Mouse (Mus musculus): Measurements from ENCODE around the gene Gm37240. TPM values are rescaled to one million over a fixed set of nuclear protein-coding genes. Genes with fewer than 3 reads are reported as not detected.
A peak's percentile ranks its signal among the peaks of the same experiment; 100 is the strongest.

The Gm37240 gene
- polyA plus RNA-seq, 1 experiment from 2014 or later: not detected

DNA sequence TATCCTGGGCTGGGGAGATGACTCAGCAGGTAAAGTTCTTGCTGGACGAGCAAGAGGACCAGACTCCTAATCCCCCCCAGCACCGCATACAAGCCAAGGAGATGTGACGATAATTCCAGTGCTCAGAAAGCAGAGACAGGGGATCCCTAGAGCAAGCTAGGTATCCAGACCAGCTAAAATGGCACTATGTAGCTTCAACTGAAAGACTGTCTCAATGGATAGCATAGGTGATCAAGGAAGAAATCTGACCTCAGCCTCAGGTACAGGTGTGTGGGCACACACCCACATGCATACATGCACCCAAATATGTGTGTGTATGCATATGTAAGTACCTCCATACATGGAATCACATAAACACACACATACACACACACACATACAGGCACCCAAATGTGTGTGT lies 161.3 kb downstream of the Gm37240 start:
- no peaks in the 10 kb centered on the region for H3K36me3 ChIP-seq
- no peak overlapping the region for H3K27ac ChIP-seq (replicated peaks)
- H3K4me2 ChIP-seq: no peak overlapping the region
- no peak overlapping the region for H3K4me3 ChIP-seq
- no peaks in the 10 kb centered on the region for H3K4me1 ChIP-seq (replicated peaks)
- 88% methylated on average over 3 of the region's 3 CpGs for WGBS
- no peak for ATAC-seq (ENCODE audit: low read depth)
- H3K9me3 ChIP-seq: no peaks in the 10 kb centered on the region
- no peaks in the 10 kb centered on the region for H3K27me3 ChIP-seq
- H3K9ac ChIP-seq: no peak overlapping the region

DNA sequence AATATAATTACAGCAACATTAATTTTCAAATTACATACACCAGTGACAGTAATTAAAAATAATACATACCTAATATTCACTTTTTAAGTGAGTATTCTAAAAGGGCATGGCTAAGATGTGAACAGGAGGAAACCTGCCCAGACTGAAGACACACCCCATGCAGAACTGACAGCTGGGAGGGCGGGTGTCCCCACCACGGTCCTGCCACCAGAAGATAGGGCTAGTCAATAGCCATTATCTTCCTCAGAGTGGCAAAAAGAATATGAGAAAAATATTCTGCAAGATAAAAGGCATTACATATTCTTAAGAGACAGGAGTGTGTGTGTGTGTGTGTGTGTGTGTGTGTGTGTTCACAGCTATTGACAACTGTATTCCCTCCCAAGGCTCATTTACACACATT lies 162.2 kb downstream of the Gm37240 start:
- ATAC-seq (ENCODE audit: low read depth): no peak
- Histone ChIP-seq H3K4me1 (replicated peaks) (no peaks in the 10 kb centered on the region), H3K4me3 (no peak overlapping the region), H3K36me3 (no peaks in the 10 kb centered on the region), H3K4me2 (no peak overlapping the region), H3K27ac (replicated peaks) (no peak overlapping the region), H3K27me3 (no peaks in the 10 kb centered on the region), H3K9me3 (no peaks in the 10 kb centered on the region), H3K9ac (no peak overlapping the region)
- 72% methylated on average over 2 of the region's 2 CpGs for WGBS

DNA sequence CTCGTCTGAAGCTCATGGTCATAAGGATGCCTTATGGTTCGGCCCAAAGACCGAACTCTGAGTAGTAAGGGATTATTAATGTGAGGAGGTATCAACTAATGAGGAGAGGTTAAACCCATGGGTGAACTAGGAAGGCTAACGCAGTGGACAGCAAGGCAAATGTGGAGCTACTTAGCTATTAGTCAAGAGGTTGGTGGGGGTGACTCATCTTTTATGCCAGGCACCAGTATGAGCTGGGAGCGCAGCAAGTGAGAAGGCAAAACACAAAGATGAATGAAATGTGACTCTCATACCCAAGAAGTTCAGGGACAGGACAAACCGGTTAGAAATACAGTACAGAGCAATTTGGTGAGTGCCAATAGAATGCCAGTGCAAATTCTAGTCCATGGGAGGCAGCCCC lies 164.7 kb downstream of the Gm37240 start:
- H3K9ac ChIP-seq: no peak overlapping the region
- no peaks in the 10 kb centered on the region for H3K4me1 ChIP-seq (replicated peaks)
- H3K27me3 ChIP-seq: no peaks in the 10 kb centered on the region
- no peak for ATAC-seq (ENCODE audit: low read depth)
- H3K4me2 ChIP-seq: no peak overlapping the region
- H3K9me3 ChIP-seq: no peaks in the 10 kb centered on the region
- 89% methylated on average over 6 of the region's 6 CpGs for WGBS
- H3K36me3 ChIP-seq: no peaks in the 10 kb centered on the region
- H3K4me3 ChIP-seq: no peak overlapping the region
- H3K27ac ChIP-seq (replicated peaks): no peak overlapping the region

DNA sequence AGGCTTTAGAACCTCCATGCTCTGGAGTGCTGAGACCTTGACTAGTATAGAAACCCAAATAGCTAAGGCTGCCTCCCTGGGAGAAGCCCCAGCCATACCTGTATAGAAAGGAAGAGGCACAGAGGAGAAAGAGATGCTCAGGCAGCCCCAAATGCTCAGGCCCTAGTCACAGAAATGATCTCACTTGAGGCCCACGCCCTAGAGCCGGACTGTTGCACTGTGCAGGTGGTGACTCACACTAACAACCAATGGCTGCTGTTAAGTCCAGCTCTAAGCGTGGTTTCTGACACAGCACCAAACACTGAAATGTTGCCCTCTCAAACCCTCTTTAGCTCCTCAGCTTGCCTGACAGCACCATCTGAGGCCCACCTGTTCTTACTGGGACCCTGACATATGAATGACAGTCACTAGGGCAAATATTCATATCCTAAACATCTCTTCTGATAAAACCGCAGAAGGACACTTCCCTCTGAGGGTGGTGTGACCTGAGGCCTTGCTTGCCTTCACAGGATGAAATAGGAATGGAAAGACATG lies 171.5 kb downstream of the Gm37240 start:
- H3K4me1 ChIP-seq (replicated peaks): no peaks in the 10 kb centered on the region; the same call in 1 of the 2 replicates
- no peak for ATAC-seq (ENCODE audit: low read depth)
- no peaks in the 10 kb centered on the region for H3K27me3 ChIP-seq
- H3K4me3 ChIP-seq: no peak overlapping the region
- WGBS: 93% methylated on average over 4 of the region's 4 CpGs
- no peaks in the 10 kb centered on the region for H3K9me3 ChIP-seq
- H3K36me3 ChIP-seq: no peaks in the 10 kb centered on the region
- H3K27ac ChIP-seq (replicated peaks): no peak overlapping the region
- H3K9ac ChIP-seq: no peak overlapping the region
- H3K4me2 ChIP-seq: no peak overlapping the region

DNA sequence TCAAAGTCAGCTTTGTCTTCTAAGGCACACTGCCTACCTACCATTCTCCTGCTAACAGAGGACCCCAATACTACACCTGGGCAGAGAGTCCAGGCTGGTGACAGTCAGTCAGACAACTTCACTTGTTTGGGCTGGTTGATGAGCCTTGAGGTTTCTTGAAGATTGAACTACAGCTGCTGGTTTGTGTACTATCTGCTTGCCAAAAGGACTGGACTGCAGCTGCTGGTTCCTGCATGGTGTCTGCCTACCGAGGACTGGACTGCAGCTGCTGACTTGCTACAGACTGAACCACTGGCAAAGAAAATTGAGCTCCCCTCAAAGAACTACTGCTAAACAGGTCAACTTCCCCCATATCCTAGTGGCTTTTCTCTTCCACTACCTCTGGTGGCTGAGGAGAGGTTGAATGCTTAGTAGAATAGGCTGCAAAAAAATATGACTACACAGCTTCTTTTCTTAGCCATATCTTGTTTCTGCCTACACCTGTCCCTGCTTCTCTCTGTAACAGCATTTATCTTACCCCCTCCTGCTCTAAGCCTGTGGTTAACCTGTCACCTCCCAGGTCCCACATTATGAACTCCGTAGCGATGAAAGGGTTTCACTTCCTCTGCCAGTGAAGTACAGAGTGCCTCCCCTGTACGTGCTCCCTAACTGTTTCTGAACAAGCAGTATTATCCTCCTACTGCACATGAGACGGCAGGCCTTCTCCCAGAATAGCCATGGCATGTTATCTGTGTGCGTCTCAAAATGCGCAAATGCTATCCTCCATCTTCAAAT lies 173.2 kb downstream of the Gm37240 start:
- ATAC-seq (ENCODE audit: low read depth): no peak
- H3K9me3 ChIP-seq: no peaks in the 10 kb centered on the region
- H3K27me3 ChIP-seq: no peaks in the 10 kb centered on the region
- H3K27ac ChIP-seq (replicated peaks): no peak overlapping the region
- 88% methylated on average over 7 of the region's 7 CpGs for WGBS
- H3K4me3 ChIP-seq: no peak overlapping the region
- no peak overlapping the region for H3K4me2 ChIP-seq
- no peak overlapping the region for H3K9ac ChIP-seq
- H3K4me1 ChIP-seq (replicated peaks): no peaks in the 10 kb centered on the region; the same call in 1 of the 2 replicates
- no peaks in the 10 kb centered on the region for H3K36me3 ChIP-seq

DNA sequence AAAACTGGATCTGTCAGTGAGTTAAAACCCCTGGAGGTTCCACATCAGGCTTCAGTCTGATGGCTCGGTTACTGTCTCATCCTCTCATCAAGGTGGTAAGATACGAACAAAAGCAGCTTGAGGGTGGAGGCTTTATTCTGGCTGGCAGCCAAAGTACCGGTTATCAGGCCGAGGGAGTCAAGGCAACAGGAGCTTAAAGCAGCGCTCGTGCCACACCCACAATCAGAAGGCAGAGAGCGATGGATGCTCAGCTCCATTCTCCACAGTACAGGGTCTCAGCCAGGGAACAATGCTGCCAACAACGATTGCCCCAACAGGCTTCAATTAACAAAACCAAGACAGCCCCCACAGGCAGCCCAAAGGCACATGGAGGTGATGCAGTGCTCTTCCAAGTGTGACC lies 176.6 kb downstream of the Gm37240 start:
- H3K4me3 ChIP-seq: no peak overlapping the region
- ATAC-seq (ENCODE audit: low read depth): no peak
- H3K9ac ChIP-seq: no peak overlapping the region
- H3K4me2 ChIP-seq: no peak overlapping the region
- H3K36me3 ChIP-seq: no peaks in the 10 kb centered on the region
- H3K27ac ChIP-seq (replicated peaks): no peak overlapping the region
- H3K9me3 ChIP-seq: no peaks in the 10 kb centered on the region
- 53% methylated on average over 8 of the region's 8 CpGs for WGBS
- no peaks in the 10 kb centered on the region; the same call in 1 of the 2 replicates for H3K4me1 ChIP-seq (replicated peaks)
- H3K27me3 ChIP-seq: no peaks in the 10 kb centered on the region

DNA sequence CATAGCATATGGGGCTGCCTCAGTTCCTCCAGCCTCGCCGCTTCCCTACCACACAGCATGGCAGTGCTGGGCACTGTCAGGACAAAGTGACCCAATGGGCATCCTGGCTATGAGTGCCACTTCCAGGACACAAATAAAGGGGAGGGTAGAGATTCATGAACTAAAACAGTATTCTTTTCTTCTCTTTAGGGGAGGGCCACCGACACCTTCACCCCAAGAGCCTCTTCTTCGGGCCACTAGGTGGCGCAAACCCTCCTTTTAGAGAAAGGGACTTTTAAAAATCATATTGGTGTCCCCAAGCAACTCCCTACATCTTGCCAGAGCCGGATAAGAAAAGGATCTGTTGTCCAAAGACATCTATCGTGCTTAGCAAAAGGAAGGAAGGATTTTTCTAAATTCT lies 179.9 kb downstream of the Gm37240 start:
- Histone ChIP-seq H3K4me3 (no peak overlapping the region), H3K36me3 (no peaks in the 10 kb centered on the region), H3K4me1 (replicated peaks) (peaks cover 5% of the 10 kb centered on the region), H3K4me2 (no peak overlapping the region), H3K9ac (no peak overlapping the region), H3K27ac (replicated peaks) (no peak overlapping the region), H3K27me3 (no peaks in the 10 kb centered on the region), H3K9me3 (no peaks in the 10 kb centered on the region)
- no peak for ATAC-seq (ENCODE audit: low read depth)
- WGBS: 36% methylated on average over 7 of the region's 7 CpGs

DNA sequence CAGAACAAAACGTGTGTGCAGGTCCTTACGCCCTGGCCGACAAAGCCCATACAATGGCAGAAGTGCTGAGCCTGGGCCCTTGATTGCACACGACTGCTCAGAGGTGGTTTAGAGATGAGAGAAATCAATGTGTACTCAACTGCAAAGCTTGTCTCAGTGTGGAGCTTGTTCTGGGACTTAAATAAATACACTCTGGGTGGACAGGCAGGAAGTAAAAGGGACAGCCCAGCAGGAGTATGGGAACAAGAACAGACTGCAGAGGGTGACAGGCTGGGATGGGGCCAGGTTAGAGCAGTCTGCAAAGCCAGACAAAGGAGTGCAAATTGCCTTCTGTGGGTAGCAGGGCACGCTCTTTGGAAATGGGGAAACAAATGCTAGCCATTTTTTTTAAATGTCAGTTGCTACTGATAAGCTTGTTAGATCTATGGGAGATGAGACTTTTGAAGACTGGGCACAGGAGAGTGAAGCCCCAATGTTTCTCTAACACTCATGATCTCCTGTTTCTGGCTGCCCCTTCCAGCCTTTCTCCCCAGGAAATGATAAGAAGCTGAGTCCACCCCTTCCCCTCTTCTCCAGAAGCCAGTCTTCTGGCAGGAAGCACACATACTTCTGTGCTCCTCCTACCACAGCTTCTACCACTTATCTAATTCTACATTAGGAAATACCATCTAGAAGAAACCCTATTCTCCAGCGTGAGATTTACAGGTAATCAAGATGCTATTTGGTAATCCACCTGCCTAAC lies 184.0 kb downstream of the Gm37240 start:
- Histone ChIP-seq H3K27ac (replicated peaks) (no peak overlapping the region), H3K4me3 (no peak overlapping the region), H3K4me1 (replicated peaks) (peaks cover 5% of the 10 kb centered on the region), H3K27me3 (no peaks in the 10 kb centered on the region), H3K9me3 (no peaks in the 10 kb centered on the region), H3K4me2 (no peak overlapping the region), H3K36me3 (no peaks in the 10 kb centered on the region), H3K9ac (no peak overlapping the region)
- WGBS: 37% methylated on average over 6 of the region's 6 CpGs
- peak; percentile 19; the same call in 1 of the 2 replicates for ATAC-seq (ENCODE audit: low read depth)

DNA sequence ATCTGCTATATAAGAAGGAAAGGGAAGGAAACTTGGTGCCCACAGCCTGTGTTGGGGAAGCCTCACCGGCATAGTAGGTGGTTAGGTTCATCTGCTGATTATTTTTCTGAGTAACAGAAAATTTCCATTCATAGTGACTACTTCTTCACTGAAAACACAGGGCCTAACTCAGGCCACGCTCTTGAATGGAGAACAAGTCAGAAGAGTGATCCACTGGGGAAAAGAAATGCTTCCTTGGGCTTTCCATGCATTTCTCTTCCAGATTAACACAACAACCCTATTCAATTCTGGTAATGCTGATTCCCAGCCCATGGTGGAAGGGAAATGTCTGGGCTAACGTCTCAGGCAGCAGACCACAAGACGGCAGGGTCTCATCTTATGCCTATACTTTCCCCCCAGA lies 188.8 kb downstream of the Gm37240 start:
- WGBS: 86% methylated on average over 4 of the region's 4 CpGs
- no peak overlapping the region for H3K27ac ChIP-seq (replicated peaks)
- H3K4me1 ChIP-seq (replicated peaks): peaks cover 5% of the 10 kb centered on the region
- no peaks in the 10 kb centered on the region for H3K9me3 ChIP-seq
- no peak overlapping the region for H3K4me2 ChIP-seq
- no peak for ATAC-seq (ENCODE audit: low read depth)
- no peaks in the 10 kb centered on the region for H3K27me3 ChIP-seq
- H3K4me3 ChIP-seq: no peak overlapping the region
- H3K36me3 ChIP-seq: no peaks in the 10 kb centered on the region
- no peak overlapping the region for H3K9ac ChIP-seq

DNA sequence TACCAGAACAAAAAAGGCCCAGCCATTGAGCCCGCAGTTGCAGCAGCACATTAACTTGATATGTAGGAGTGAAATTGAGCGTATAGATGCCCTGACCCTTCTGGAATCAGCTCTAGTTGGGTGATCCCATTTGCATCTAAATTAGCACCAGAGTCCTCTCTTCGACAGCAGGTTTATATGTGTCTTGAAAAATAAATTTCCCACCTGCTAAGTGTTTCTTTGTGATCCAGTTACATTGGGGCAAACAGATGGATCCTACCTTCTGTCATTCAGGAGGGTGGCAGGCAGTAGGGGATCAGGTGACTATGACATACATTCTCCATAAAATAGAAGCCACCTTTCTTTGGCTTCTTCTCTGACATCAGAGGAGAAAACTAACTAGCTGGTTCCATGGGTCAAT lies 192.3 kb downstream of the Gm37240 start:
- ATAC-seq (ENCODE audit: low read depth): 0 out of 2 replicates have a peak, but pooled peaks have one; percentile 27
- Histone ChIP-seq H3K27me3 (no peaks in the 10 kb centered on the region), H3K27ac (replicated peaks) (no peak overlapping the region), H3K4me1 (replicated peaks) (no peaks in the 10 kb centered on the region), H3K36me3 (no peaks in the 10 kb centered on the region), H3K9me3 (no peaks in the 10 kb centered on the region), H3K9ac (no peak overlapping the region), H3K4me3 (no peak overlapping the region), H3K4me2 (no peak overlapping the region)
- 41% methylated on average over 3 of the region's 3 CpGs for WGBS

DNA sequence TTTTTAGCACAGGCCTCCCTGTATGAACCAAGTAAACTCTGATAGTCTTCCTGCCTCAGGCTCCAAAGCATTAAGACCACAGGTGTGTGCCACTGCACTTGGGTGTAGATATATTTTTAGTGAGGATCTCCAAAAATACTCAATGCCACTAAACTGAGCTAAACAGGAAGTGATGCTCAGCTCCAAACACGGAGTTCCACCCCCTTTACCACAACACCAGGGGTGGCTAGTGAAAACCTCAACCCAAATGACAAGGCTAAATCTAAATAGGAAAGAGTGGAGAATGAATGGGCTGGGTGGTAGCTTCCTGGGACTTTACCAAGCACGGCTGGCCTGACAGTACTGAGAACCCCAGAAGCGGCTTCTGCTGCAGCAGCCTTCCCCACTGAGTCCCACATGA lies 194.3 kb downstream of the Gm37240 start:
- Histone ChIP-seq H3K36me3 (no peaks in the 10 kb centered on the region), H3K4me1 (replicated peaks) (no peaks in the 10 kb centered on the region), H3K9ac (no peak overlapping the region), H3K27ac (replicated peaks) (no peak overlapping the region), H3K4me2 (no peak overlapping the region), H3K9me3 (no peaks in the 10 kb centered on the region), H3K27me3 (no peaks in the 10 kb centered on the region), H3K4me3 (no peak overlapping the region)
- ATAC-seq (ENCODE audit: low read depth): no peak
- WGBS: 49% methylated on average over 3 of the region's 3 CpGs

DNA sequence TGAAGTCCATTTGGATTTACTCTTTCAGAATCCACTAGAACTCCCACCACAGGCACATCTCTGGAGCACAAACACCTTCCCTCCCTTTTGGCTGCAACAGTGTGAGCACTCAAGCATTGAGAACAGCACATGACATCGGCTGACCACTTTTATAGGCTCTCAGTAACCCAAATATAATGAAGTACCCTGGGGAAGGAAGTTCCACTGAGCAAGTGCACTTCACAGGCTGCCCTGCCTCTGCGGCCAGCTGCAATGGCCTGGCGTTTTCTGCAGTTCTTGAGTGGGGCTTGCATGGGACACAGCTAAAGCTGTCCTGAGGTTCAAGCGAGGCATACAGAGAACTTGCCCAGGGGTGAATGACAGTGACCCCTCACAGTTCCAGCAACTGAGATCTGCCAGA lies 196.2 kb downstream of the Gm37240 start:
- WGBS: 69% methylated on average over 4 of the region's 4 CpGs
- no peaks in the 10 kb centered on the region for H3K9me3 ChIP-seq
- ATAC-seq (ENCODE audit: low read depth): no peak
- H3K27me3 ChIP-seq: no peaks in the 10 kb centered on the region
- H3K4me3 ChIP-seq: no peak overlapping the region
- no peak overlapping the region for H3K4me2 ChIP-seq
- no peaks in the 10 kb centered on the region for H3K36me3 ChIP-seq
- H3K9ac ChIP-seq: no peak overlapping the region
- H3K27ac ChIP-seq (replicated peaks): no peak overlapping the region
- no peaks in the 10 kb centered on the region for H3K4me1 ChIP-seq (replicated peaks)

Measured in neural tube, embryonic 13.5 days (tissue).